Mouse (Mus musculus) lung, postnatal 0 days (tissue): ENCODE data around the gene Gm49358.

Source experiments
- CTCF ChIP-seq: IDR thresholded peaks from 2 replicates; pipeline ENCODE4 v1.5.1; 2016; ENCODE audit warnings: antibody characterized with exemption, mild to moderate bottlenecking
- EP300 ChIP-seq: IDR thresholded peaks from 2 replicates; pipeline ENCODE4 v1.6.1; 2016; ENCODE audit warnings: antibody characterized with exemption, mild to moderate bottlenecking, control low read depth

- TF ChIP-seq CTCF = no peak
- TF ChIP-seq EP300 = no peak
These were observed 6.0 kb downstream of the Gm49358 start for GRCm38 (mm10) chr10:86769797-86770196.
